Mouse (Mus musculus): ENCODE measurements around the gene Mok. TPM values are rescaled to one million over a fixed set of nuclear protein-coding genes. Genes with fewer than 3 reads are reported as not detected.

Mok gene
- polyA plus RNA-seq (2012; fragmentation: generic; extraction: Trizol): 3.3 TPM

DNA sequence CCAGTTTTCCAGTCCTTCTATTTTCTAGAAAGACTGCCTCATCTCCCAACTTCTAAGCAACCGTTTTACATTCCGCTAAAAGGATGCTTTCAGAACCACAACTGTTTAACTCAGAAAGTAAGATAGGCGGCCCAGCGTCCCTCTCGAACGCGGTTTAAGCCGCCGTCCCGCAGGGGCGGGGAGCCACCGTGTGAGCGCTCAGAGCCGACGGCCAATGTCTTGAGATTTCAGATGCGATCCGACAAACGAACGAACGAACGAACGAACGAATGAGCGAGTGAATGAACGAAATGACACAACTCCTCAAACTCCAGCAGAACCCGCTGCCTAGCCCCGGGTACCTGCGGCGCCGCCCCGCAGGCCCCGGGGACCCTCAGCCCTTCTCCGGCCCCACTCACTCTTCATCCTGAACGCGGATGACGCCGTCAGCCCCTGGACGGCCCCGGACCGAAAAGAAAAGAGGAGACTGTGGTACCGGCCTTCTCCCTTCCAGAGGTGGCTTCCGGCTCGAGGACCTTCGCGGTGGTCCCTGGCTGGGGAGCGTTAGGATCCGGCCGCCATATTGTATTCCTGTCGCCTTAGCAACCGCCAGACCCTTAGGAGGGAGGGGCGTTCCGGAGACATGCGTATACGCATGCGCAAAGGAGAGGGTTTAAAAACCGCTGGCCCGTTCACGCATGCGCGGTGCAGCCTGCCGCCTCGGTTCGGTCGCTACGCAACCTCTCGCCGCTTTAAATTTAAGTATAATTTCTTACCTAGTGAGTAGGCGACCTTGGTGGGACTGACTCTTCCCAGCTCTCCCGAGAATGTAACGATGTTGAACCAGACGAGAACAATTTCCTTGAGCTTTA is at the start of gene Mok:
Mok (minus strand) TSS at position 592 of the 851 bp plus-strand sequence.
- no peak for TF ChIP-seq MYOD1 (IDR thresholded peaks at IDR 0.05; ENCODE audit: control insufficient read depth in 1 of 3, insufficient read length in 2 of 3, low read depth in 2 of 3)
- peak; percentile 69 for TF ChIP-seq POLR2A (IDR thresholded peaks at IDR 0.05; ENCODE audit: insufficient read length, low read depth)
- TF ChIP-seq POLR2AphosphoS2 (IDR thresholded peaks at IDR 0.05; ENCODE audit: insufficient read length, low read depth): peak; percentile 70
- TF ChIP-seq TCF3 (IDR thresholded peaks at IDR 0.05; ENCODE audit: insufficient read length, low read depth): no peak
- TF ChIP-seq MAX (IDR thresholded peaks at IDR 0.05; ENCODE audit: low read depth): no peak
- no peaks in the 10 kb centered on the region for H3K27me3 ChIP-seq (ENCODE audit: control insufficient read depth, insufficient read depth, insufficient read length)
- H3K4me2 ChIP-seq (ENCODE audit: low read depth): peak within 1 kb of the TSS; percentile 95
- no peaks in the 10 kb centered on the region for H3K79me2 ChIP-seq (ENCODE audit: control insufficient read depth, insufficient read depth)
- H3K36me3 ChIP-seq (ENCODE audit: control insufficient read depth, insufficient read depth): no peaks in the 10 kb centered on the region
- H3ac ChIP-seq (ENCODE audit: control insufficient read depth, insufficient read length): no peak within 1 kb of the TSS
- peak within 1 kb of the TSS; percentile 47 for H3K4me3 ChIP-seq

GRCm38 (mm10) chr12:110889036-110890020 is 48.6 kb upstream of the Mok start, which contains the start of the genes Cinp and Tecpr2:
Gene Cinp, minus strand, starts transcription at chr12:110889145.
Gene Tecpr2, plus strand, starts transcription at chr12:110889264.
- H3K36me3 ChIP-seq (ENCODE audit: control insufficient read depth, insufficient read depth): no peaks in the 10 kb centered on the region

DNA sequence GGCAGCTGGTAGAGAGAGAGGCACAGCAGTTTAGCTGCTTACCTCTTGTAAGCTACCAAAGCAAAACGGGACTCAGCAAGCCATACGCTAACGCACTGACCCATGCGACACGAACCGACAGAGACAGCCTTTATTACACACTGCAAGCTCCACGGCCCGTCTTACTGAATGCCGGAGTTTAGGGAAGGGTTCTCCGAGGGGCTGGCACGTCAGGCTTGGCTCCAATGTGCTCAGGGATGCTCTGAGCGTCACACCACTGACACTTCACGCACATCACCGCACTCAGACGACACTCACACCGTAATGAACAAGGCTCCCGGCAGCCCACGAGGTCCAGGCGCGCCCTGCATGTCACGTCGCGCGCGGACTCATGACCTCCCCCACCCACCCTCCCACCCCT is 47.9 kb upstream of the Mok start:
- Histone ChIP-seq H3K4me2 (ENCODE audit: low read depth) (peak overlapping the region; percentile 100), H3K27me3 (ENCODE audit: control insufficient read depth, insufficient read depth, insufficient read length) (no peaks in the 10 kb centered on the region), H3ac (ENCODE audit: control insufficient read depth, insufficient read length) (peak overlapping the region; percentile 88), H3K36me3 (ENCODE audit: control insufficient read depth, insufficient read depth) (no peaks in the 10 kb centered on the region), H3K79me2 (ENCODE audit: control insufficient read depth, insufficient read depth) (peaks cover 53% of the 10 kb centered on the region), H3K4me3 (peak overlapping the region; percentile 92)
- TF ChIP-seq E2F4 (IDR thresholded peaks at IDR 0.05; ENCODE audit: insufficient read depth) (no peak), TCF3 (IDR thresholded peaks at IDR 0.05; ENCODE audit: insufficient read length, low read depth) (no peak), POLR2A (IDR thresholded peaks at IDR 0.05; ENCODE audit: insufficient read length, low read depth) (no peak), SRF (IDR thresholded peaks at IDR 0.05; ENCODE audit: control insufficient read depth, insufficient read length, low read depth) (no peak), CEBPB (IDR thresholded peaks at IDR 0.05; ENCODE audit: insufficient read depth, poor library complexity, severe bottlenecking) (no peak), MYOG (IDR thresholded peaks at IDR 0.05; ENCODE audit: control insufficient read depth in 1 of 3, insufficient read depth in 1 of 3, insufficient read length in 2 of 3, low read depth in 2 of 3) (no peak), MAX (IDR thresholded peaks at IDR 0.05; ENCODE audit: low read depth) (no peak), USF1 (IDR thresholded peaks at IDR 0.05; ENCODE audit: low read depth) (no peak)

More at GRCm38 (mm10) chr12:110889036-110890020, 48.6 kb upstream of the Mok start, which contains the start of the genes Cinp and Tecpr2:
- Histone ChIP-seq H3K79me2 (ENCODE audit: control insufficient read depth, insufficient read depth) (peaks cover 53% of the 10 kb centered on the region), H3K27me3 (ENCODE audit: control insufficient read depth, insufficient read depth, insufficient read length) (no peaks in the 10 kb centered on the region), H3ac (ENCODE audit: control insufficient read depth, insufficient read length) (peak within 1 kb of the TSS; percentile 88), H3K4me2 (ENCODE audit: low read depth) (peak within 1 kb of the TSS; percentile 100), H3K4me3 (peak within 1 kb of the TSS; percentile 92)
- TF ChIP-seq POLR2A (IDR thresholded peaks at IDR 0.05; ENCODE audit: insufficient read length, low read depth): peak; percentile 82
- no peak for TF ChIP-seq TCF12 (IDR thresholded peaks at IDR 0.05; ENCODE audit: insufficient read depth, poor library complexity, severe bottlenecking)
- no peak for TF ChIP-seq SRF (IDR thresholded peaks at IDR 0.05; ENCODE audit: control insufficient read depth, insufficient read length, low read depth)
- TF ChIP-seq MAX (IDR thresholded peaks at IDR 0.05; ENCODE audit: low read depth): no peak
- peak in 1 of 3 experiments; percentile 57 for TF ChIP-seq MYOG (IDR thresholded peaks at IDR 0.05; ENCODE audit: control insufficient read depth in 1 of 3, insufficient read depth in 1 of 3, insufficient read length in 2 of 3, low read depth in 2 of 3)
- TF ChIP-seq POLR2AphosphoS2 (IDR thresholded peaks at IDR 0.05; ENCODE audit: insufficient read length, low read depth): peak; percentile 84
- no peak for TF ChIP-seq USF1 (IDR thresholded peaks at IDR 0.05; ENCODE audit: low read depth)
- TF ChIP-seq MYOD1 (IDR thresholded peaks at IDR 0.05; ENCODE audit: control insufficient read depth in 1 of 3, insufficient read length in 2 of 3, low read depth in 2 of 3): peak in 1 of 3 experiments; percentile 55
- TF ChIP-seq REST (IDR thresholded peaks at IDR 0.05; ENCODE audit: insufficient read depth, insufficient read length): no peak
- TF ChIP-seq TCF3 (IDR thresholded peaks at IDR 0.05; ENCODE audit: insufficient read length, low read depth): no peak
- peak; percentile 82 for TF ChIP-seq E2F4 (IDR thresholded peaks at IDR 0.05; ENCODE audit: insufficient read depth)

GRCm38 (mm10) chr12:110888106-110888505 is 47.4 kb upstream of the Mok start:
- TF ChIP-seq MAX (IDR thresholded peaks at IDR 0.05; ENCODE audit: low read depth) (no peak), MYOG (IDR thresholded peaks at IDR 0.05; ENCODE audit: control insufficient read depth in 1 of 3, insufficient read depth in 1 of 3, insufficient read length in 2 of 3, low read depth in 2 of 3) (no peak), E2F4 (IDR thresholded peaks at IDR 0.05; ENCODE audit: insufficient read depth) (no peak), SRF (IDR thresholded peaks at IDR 0.05; ENCODE audit: control insufficient read depth, insufficient read length, low read depth) (no peak), TCF3 (IDR thresholded peaks at IDR 0.05; ENCODE audit: insufficient read length, low read depth) (no peak), POLR2A (IDR thresholded peaks at IDR 0.05; ENCODE audit: insufficient read length, low read depth) (no peak), TCF12 (IDR thresholded peaks at IDR 0.05; ENCODE audit: insufficient read depth, poor library complexity, severe bottlenecking) (no peak), POLR2AphosphoS2 (IDR thresholded peaks at IDR 0.05; ENCODE audit: insufficient read length, low read depth) (no peak), REST (IDR thresholded peaks at IDR 0.05; ENCODE audit: insufficient read depth, insufficient read length) (no peak), MYOD1 (IDR thresholded peaks at IDR 0.05; ENCODE audit: control insufficient read depth in 1 of 3, insufficient read length in 2 of 3, low read depth in 2 of 3) (no peak), USF1 (IDR thresholded peaks at IDR 0.05; ENCODE audit: low read depth) (no peak), CEBPB (IDR thresholded peaks at IDR 0.05; ENCODE audit: insufficient read depth, poor library complexity, severe bottlenecking) (no peak)
- Histone ChIP-seq H3K27me3 (ENCODE audit: control insufficient read depth, insufficient read depth, insufficient read length) (no peaks in the 10 kb centered on the region), H3K4me3 (peak overlapping the region; percentile 92), H3K4me2 (ENCODE audit: low read depth) (peak overlapping the region; percentile 100), H3K79me2 (ENCODE audit: control insufficient read depth, insufficient read depth) (peaks cover 53% of the 10 kb centered on the region), H3ac (ENCODE audit: control insufficient read depth, insufficient read length) (peak overlapping the region; percentile 88), H3K36me3 (ENCODE audit: control insufficient read depth, insufficient read depth) (no peaks in the 10 kb centered on the region)
